Mouse (Mus musculus): Measurements from ENCODE around the gene Rrp15. TPM values are rescaled to one million over a fixed set of nuclear protein-coding genes. Genes with fewer than 3 reads are reported as not detected.

Rrp15 gene
- polyA plus RNA-seq, 1 experiment: 76.8 TPM

- Histone ChIP-seq H3K4me3 (ENCODE audit: low read depth, low read length) (no peak overlapping the region), H3K36me3 (ENCODE audit: control insufficient read depth, insufficient read depth, low read length, poor library complexity, severe bottlenecking) (peaks cover 30% of the 10 kb centered on the region), H3K9me3 (replicated peaks; ENCODE audit: control insufficient read depth, insufficient read depth, low read length, poor library complexity, severe bottlenecking) (no peaks in the 10 kb centered on the region), H3K4me1 (ENCODE audit: control insufficient read depth, insufficient read depth, low read length) (no peaks in the 10 kb centered on the region), H3K27me3 (ENCODE audit: control insufficient read depth, insufficient read depth, low read length, poor library complexity, severe bottlenecking) (no peaks in the 10 kb centered on the region), H3K27ac (ENCODE audit: insufficient read depth, low read length) (no peak overlapping the region), H3K9ac (ENCODE audit: low read depth, poor library complexity, severe bottlenecking) (no peak overlapping the region)
- no peak for TF ChIP-seq CTCF (IDR thresholded peaks at IDR 0.05; ENCODE audit: low read depth, low read length)
- TF ChIP-seq EP300 (IDR thresholded peaks at IDR 0.05; ENCODE audit: insufficient read depth, low read depth, low read length): no peak
- no peak for TF ChIP-seq POLR2A (IDR thresholded peaks at IDR 0.05; ENCODE audit: insufficient read depth, low read length)
Observed at GRCm38 (mm10) chr1:186735537-186735936, 13.6 kb downstream of the Rrp15 start.

- H3K9me3 ChIP-seq (replicated peaks; ENCODE audit: control insufficient read depth, insufficient read depth, low read length, poor library complexity, severe bottlenecking): no peaks in the 10 kb centered on the region
- H3K4me1 ChIP-seq (ENCODE audit: control insufficient read depth, insufficient read depth, low read length): no peaks in the 10 kb centered on the region
Observed at GRCm38 (mm10) chr1:186733052-186733451, 16.1 kb downstream of the Rrp15 start.

GRCm38 (mm10) chr1:186728778-186729177 lies 20.4 kb downstream of the Rrp15 start:
- no peak for TF ChIP-seq POLR2A (IDR thresholded peaks at IDR 0.05; ENCODE audit: insufficient read depth, low read length)
- no peak for TF ChIP-seq EP300 (IDR thresholded peaks at IDR 0.05; ENCODE audit: insufficient read depth, low read depth, low read length)
- TF ChIP-seq CTCF (IDR thresholded peaks at IDR 0.05; ENCODE audit: low read depth, low read length): no peak
- H3K9ac ChIP-seq (ENCODE audit: low read depth, poor library complexity, severe bottlenecking): no peak overlapping the region

More at GRCm38 (mm10) chr1:186733052-186733451, 16.1 kb downstream of the Rrp15 start:
- Histone ChIP-seq H3K36me3 (ENCODE audit: control insufficient read depth, insufficient read depth, low read length, poor library complexity, severe bottlenecking) (peaks cover 22% of the 10 kb centered on the region), H3K9ac (ENCODE audit: low read depth, poor library complexity, severe bottlenecking) (no peak overlapping the region), H3K27me3 (ENCODE audit: control insufficient read depth, insufficient read depth, low read length, poor library complexity, severe bottlenecking) (no peaks in the 10 kb centered on the region), H3K4me3 (ENCODE audit: low read depth, low read length) (no peak overlapping the region), H3K27ac (ENCODE audit: insufficient read depth, low read length) (no peak overlapping the region)
- TF ChIP-seq POLR2A (IDR thresholded peaks at IDR 0.05; ENCODE audit: insufficient read depth, low read length): no peak
- no peak for TF ChIP-seq EP300 (IDR thresholded peaks at IDR 0.05; ENCODE audit: insufficient read depth, low read depth, low read length)
- TF ChIP-seq CTCF (IDR thresholded peaks at IDR 0.05; ENCODE audit: low read depth, low read length): no peak

GRCm38 (mm10) chr1:186726117-186726516 lies 23.0 kb downstream of the Rrp15 start:
- H3K27ac ChIP-seq (ENCODE audit: insufficient read depth, low read length): no peak overlapping the region

More at GRCm38 (mm10) chr1:186728778-186729177, 20.4 kb downstream of the Rrp15 start:
- Histone ChIP-seq H3K27ac (ENCODE audit: insufficient read depth, low read length) (no peak overlapping the region), H3K4me3 (ENCODE audit: low read depth, low read length) (no peak overlapping the region), H3K36me3 (ENCODE audit: control insufficient read depth, insufficient read depth, low read length, poor library complexity, severe bottlenecking) (peaks cover 3% of the 10 kb centered on the region; the same call in 1 of the 2 replicates), H3K4me1 (ENCODE audit: control insufficient read depth, insufficient read depth, low read length) (no peaks in the 10 kb centered on the region), H3K27me3 (ENCODE audit: control insufficient read depth, insufficient read depth, low read length, poor library complexity, severe bottlenecking) (no peaks in the 10 kb centered on the region), H3K9me3 (replicated peaks; ENCODE audit: control insufficient read depth, insufficient read depth, low read length, poor library complexity, severe bottlenecking) (no peaks in the 10 kb centered on the region)

GRCm38 (mm10) chr1:186722299-186722698 lies 26.9 kb downstream of the Rrp15 start:
- Histone ChIP-seq H3K27ac (ENCODE audit: insufficient read depth, low read length) (no peak overlapping the region), H3K36me3 (ENCODE audit: control insufficient read depth, insufficient read depth, low read length, poor library complexity, severe bottlenecking) (peaks cover 21% of the 10 kb centered on the region), H3K27me3 (ENCODE audit: control insufficient read depth, insufficient read depth, low read length, poor library complexity, severe bottlenecking) (no peaks in the 10 kb centered on the region), H3K4me1 (ENCODE audit: control insufficient read depth, insufficient read depth, low read length) (no peaks in the 10 kb centered on the region), H3K9ac (ENCODE audit: low read depth, poor library complexity, severe bottlenecking) (no peak overlapping the region), H3K9me3 (replicated peaks; ENCODE audit: control insufficient read depth, insufficient read depth, low read length, poor library complexity, severe bottlenecking) (no peaks in the 10 kb centered on the region), H3K4me3 (ENCODE audit: low read depth, low read length) (no peak overlapping the region)
- no peak for TF ChIP-seq CTCF (IDR thresholded peaks at IDR 0.05; ENCODE audit: low read depth, low read length)
- no peak for TF ChIP-seq POLR2A (IDR thresholded peaks at IDR 0.05; ENCODE audit: insufficient read depth, low read length)
- TF ChIP-seq EP300 (IDR thresholded peaks at IDR 0.05; ENCODE audit: insufficient read depth, low read depth, low read length): no peak

More at GRCm38 (mm10) chr1:186726117-186726516, 23.0 kb downstream of the Rrp15 start:
- no peaks in the 10 kb centered on the region for H3K9me3 ChIP-seq (replicated peaks; ENCODE audit: control insufficient read depth, insufficient read depth, low read length, poor library complexity, severe bottlenecking)
- no peaks in the 10 kb centered on the region for H3K4me1 ChIP-seq (ENCODE audit: control insufficient read depth, insufficient read depth, low read length)
- TF ChIP-seq CTCF (IDR thresholded peaks at IDR 0.05; ENCODE audit: low read depth, low read length) (no peak), POLR2A (IDR thresholded peaks at IDR 0.05; ENCODE audit: insufficient read depth, low read length) (no peak), EP300 (IDR thresholded peaks at IDR 0.05; ENCODE audit: insufficient read depth, low read depth, low read length) (no peak)
- peaks cover 5% of the 10 kb centered on the region; the same call in 1 of the 2 replicates for H3K36me3 ChIP-seq (ENCODE audit: control insufficient read depth, insufficient read depth, low read length, poor library complexity, severe bottlenecking)
- H3K27me3 ChIP-seq (ENCODE audit: control insufficient read depth, insufficient read depth, low read length, poor library complexity, severe bottlenecking): no peaks in the 10 kb centered on the region
- no peak overlapping the region for H3K4me3 ChIP-seq (ENCODE audit: low read depth, low read length)
- H3K9ac ChIP-seq (ENCODE audit: low read depth, poor library complexity, severe bottlenecking): no peak overlapping the region

- H3K9me3 ChIP-seq (replicated peaks; ENCODE audit: control insufficient read depth, insufficient read depth, low read length, poor library complexity, severe bottlenecking): no peaks in the 10 kb centered on the region
- TF ChIP-seq EP300 (IDR thresholded peaks at IDR 0.05; ENCODE audit: insufficient read depth, low read depth, low read length): no peak
- no peak for TF ChIP-seq POLR2A (IDR thresholded peaks at IDR 0.05; ENCODE audit: insufficient read depth, low read length)
- TF ChIP-seq CTCF (IDR thresholded peaks at IDR 0.05; ENCODE audit: low read depth, low read length): peak; percentile 99
- H3K27me3 ChIP-seq (ENCODE audit: control insufficient read depth, insufficient read depth, low read length, poor library complexity, severe bottlenecking): no peaks in the 10 kb centered on the region
- H3K27ac ChIP-seq (ENCODE audit: insufficient read depth, low read length): no peak overlapping the region
- H3K36me3 ChIP-seq (ENCODE audit: control insufficient read depth, insufficient read depth, low read length, poor library complexity, severe bottlenecking): peaks cover 25% of the 10 kb centered on the region
- H3K4me1 ChIP-seq (ENCODE audit: control insufficient read depth, insufficient read depth, low read length): no peaks in the 10 kb centered on the region
- no peak overlapping the region for H3K9ac ChIP-seq (ENCODE audit: low read depth, poor library complexity, severe bottlenecking)
- H3K4me3 ChIP-seq (ENCODE audit: low read depth, low read length): no peak overlapping the region
Observed at GRCm38 (mm10) chr1:186721846-186722245, 27.3 kb downstream of the Rrp15 start.
